Mouse (Mus musculus) forebrain, embryonic 14.5 days (tissue): ENCODE measurements around the gene Prkce. TPM values are rescaled to one million over a fixed set of nuclear protein-coding genes. Genes with fewer than 3 reads are reported as not detected.

Source experiments
- ATAC-seq: fragments of 200-750 bp; cut with Nextera tagmentation; 2 replicates; pipeline ENCODE4 v1.8.0; 2017; ENCODE audit warnings: mild to moderate bottlenecking, moderate library complexity
- DNase-seq: peaks from one replicate; pipeline ENCODE4 v3.0.0-alpha.2; 2015; ENCODE audit warnings: low spot score
- H3K27ac ChIP-seq: fragments of 300-500 bp; sonication (generic); 2 replicates; pipeline ENCODE4 v1.5.1; 2014; ENCODE audit warnings: low read depth, mild to moderate bottlenecking, control low read depth, low read length, moderate library complexity
- H3K27me3 ChIP-seq: fragments of 300-500 bp; sonication (generic); replicated peaks from 2 replicates; pipeline ENCODE4 v1.6.1; 2014; ENCODE audit warnings: low read length, control low read depth, mixed read lengths; ENCODE audit not compliant: control insufficient read depth, insufficient read depth
- H3K36me3 ChIP-seq: fragments of 300-500 bp; sonication (generic); 2 replicates; pipeline ENCODE4 v1.6.1; 2014; ENCODE audit warnings: low read length, control low read depth; ENCODE audit not compliant: control insufficient read depth, insufficient read depth
- H3K4me1 ChIP-seq: fragments of 300-500 bp; sonication (generic); 2 replicates; pipeline ENCODE4 v1.6.1; 2014; ENCODE audit warnings: antibody characterized with exemption, low read length, control low read depth; ENCODE audit not compliant: control insufficient read depth, insufficient read depth
- H3K4me2 ChIP-seq: fragments of 300-500 bp; sonication (generic); 2 replicates; pipeline ENCODE4 v1.6.1; 2014; ENCODE audit warnings: mild to moderate bottlenecking, control low read depth, low read length
- H3K4me3 ChIP-seq: fragments of 300-500 bp; sonication (generic); 2 replicates; pipeline ENCODE4 v1.5.1; 2014; ENCODE audit warnings: low read depth, low read length, control low read depth
- H3K9ac ChIP-seq: fragments of 300-500 bp; sonication (generic); 2 replicates; pipeline ENCODE4 v1.6.1; 2014; ENCODE audit warnings: mild to moderate bottlenecking, low read length, control low read depth, moderate library complexity
- H3K9me3 ChIP-seq: fragments of 300-500 bp; sonication (generic); replicated peaks from 2 replicates; pipeline ENCODE4 v1.6.1; 2016; ENCODE audit warnings: low read length, control low read depth, mixed read lengths; ENCODE audit not compliant: control insufficient read depth
- WGBS: fragments of 180-500 bp; shearing (Covaris S2); extraction: QIAGEN DNeasy Blood & Tissue Kit; methylation state at CpG from one replicate; pipeline ENCODE4 v1.1.7; 2014; 5-methylcytosine and 5-hydroxymethylcytosine counted together
- polyA plus RNA-seq: library from polyadenylated mRNA; unstranded; fragments of >200 nt; fragmentation: Nextera tagmentation; extraction: Ambion mirVana; gene quantifications from 2 replicates; pipeline ENCODE4 v1.2.1, GENCODE M21; 2014

Prkce gene
- polyA plus RNA-seq, 1 experiment from 2014 or later, result 16.9 TPM

- Histone ChIP-seq H3K9ac (no peak overlapping the region), H3K27me3 (no peaks in the 10 kb centered on the region), H3K4me3 (no peak overlapping the region), H3K36me3 (no peaks in the 10 kb centered on the region), H3K9me3 (no peaks in the 10 kb centered on the region), H3K4me2 (no peak overlapping the region), H3K27ac (no peak overlapping the region), H3K4me1 (peaks cover 4% of the 10 kb centered on the region; the same call in 1 of the 2 replicates)
- no peak for ATAC-seq
- no peak for DNase-seq
- 92% methylated on average over 17 of the region's 17 CpGs for WGBS
These were observed 40.7 kb downstream of the Prkce start for GRCm38 (mm10) chr17:86208057-86208820.

GRCm38 (mm10) chr17:86208821-86209186 lies 41.2 kb downstream of the Prkce start:
- Histone ChIP-seq H3K4me2 (no peak overlapping the region), H3K36me3 (no peaks in the 10 kb centered on the region), H3K9me3 (no peaks in the 10 kb centered on the region), H3K4me3 (no peak overlapping the region), H3K4me1 (peaks cover under 1% of the 10 kb centered on the region; the same call in 1 of the 2 replicates), H3K27me3 (no peaks in the 10 kb centered on the region), H3K9ac (no peak overlapping the region), H3K27ac (no peak overlapping the region)
- no peak for DNase-seq
- ATAC-seq, result no peak
- 88% methylated on average over 5 of the region's 5 CpGs for WGBS

- 86% methylated on average over 13 of the region's 13 CpGs for WGBS
- no peak for ATAC-seq
- no peaks in the 10 kb centered on the region for H3K9me3 ChIP-seq
- H3K4me3 ChIP-seq, result no peak overlapping the region
- H3K36me3 ChIP-seq, result no peaks in the 10 kb centered on the region
- no peaks in the 10 kb centered on the region for H3K4me1 ChIP-seq
- H3K9ac ChIP-seq, result no peak overlapping the region
- H3K27ac ChIP-seq, result no peak overlapping the region
- H3K4me2 ChIP-seq, result no peak overlapping the region
- H3K27me3 ChIP-seq, result no peaks in the 10 kb centered on the region
- no peak for DNase-seq
These were observed 42.2 kb downstream of the Prkce start for GRCm38 (mm10) chr17:86209680-86210251.

GRCm38 (mm10) chr17:86212204-86212603 lies 44.6 kb downstream of the Prkce start:
- Histone ChIP-seq H3K4me2 (no peak overlapping the region), H3K9me3 (no peaks in the 10 kb centered on the region), H3K4me3 (no peak overlapping the region), H3K27me3 (no peaks in the 10 kb centered on the region), H3K4me1 (no peaks in the 10 kb centered on the region), H3K36me3 (no peaks in the 10 kb centered on the region), H3K27ac (no peak overlapping the region), H3K9ac (no peak overlapping the region)
- WGBS, result 86% methylated on average over 3 of the region's 3 CpGs
- ATAC-seq, result no peak
- DNase-seq, result no peak

- Histone ChIP-seq H3K27ac (peak overlapping the region; percentile 36; the same call in 1 of the 2 replicates), H3K9me3 (no peaks in the 10 kb centered on the region), H3K4me1 (no peaks in the 10 kb centered on the region), H3K4me2 (no peak overlapping the region), H3K9ac (no peak overlapping the region), H3K36me3 (no peaks in the 10 kb centered on the region), H3K4me3 (no peak overlapping the region), H3K27me3 (no peaks in the 10 kb centered on the region)
- ATAC-seq (no peak), DNase-seq (no peak)
- 46% methylated on average over 9 of the region's 9 CpGs for whole genome bisulfite sequencing
These were observed 46.7 kb downstream of the Prkce start for GRCm38 (mm10) chr17:86214285-86214684.

- Histone ChIP-seq H3K36me3 (no peaks in the 10 kb centered on the region), H3K27ac (0 out of 2 replicates have a peak overlapping the region, but pooled peaks have one; percentile 36), H3K9me3 (no peaks in the 10 kb centered on the region), H3K4me3 (no peak overlapping the region), H3K4me1 (no peaks in the 10 kb centered on the region), H3K4me2 (no peak overlapping the region), H3K27me3 (no peaks in the 10 kb centered on the region), H3K9ac (no peak overlapping the region)
- 86% methylated on average over 14 of the region's 14 CpGs for WGBS
- ATAC-seq, result no peak
- no peak for DNase-seq
These were observed 47.2 kb downstream of the Prkce start for GRCm38 (mm10) chr17:86214741-86215140.

GRCm38 (mm10) chr17:86215771-86216170 lies 48.2 kb downstream of the Prkce start:
- Histone ChIP-seq H3K9ac (no peak overlapping the region), H3K27ac (no peak overlapping the region), H3K4me3 (no peak overlapping the region), H3K4me2 (no peak overlapping the region), H3K27me3 (no peaks in the 10 kb centered on the region), H3K36me3 (no peaks in the 10 kb centered on the region), H3K9me3 (no peaks in the 10 kb centered on the region), H3K4me1 (no peaks in the 10 kb centered on the region)
- WGBS, result 85% methylated on average over 7 of the region's 7 CpGs
- ATAC-seq (no peak), DNase-seq (no peak)

GRCm38 (mm10) chr17:86217468-86217867 lies 49.9 kb downstream of the Prkce start:
- no peak overlapping the region for H3K27ac ChIP-seq
- H3K9ac ChIP-seq, result no peak overlapping the region
- no peaks in the 10 kb centered on the region for H3K36me3 ChIP-seq
- H3K4me2 ChIP-seq, result no peak overlapping the region
- no peak for ATAC-seq
- H3K4me3 ChIP-seq, result no peak overlapping the region
- no peaks in the 10 kb centered on the region for H3K4me1 ChIP-seq
- H3K9me3 ChIP-seq, result no peaks in the 10 kb centered on the region
- no peaks in the 10 kb centered on the region for H3K27me3 ChIP-seq
- DNase-seq, result peak; percentile 24
- WGBS, result 57% methylated on average over 5 of the region's 5 CpGs

- no peak for DNase-seq
- H3K9me3 ChIP-seq, result no peaks in the 10 kb centered on the region
- no peak overlapping the region for H3K4me3 ChIP-seq
- no peak overlapping the region for H3K27ac ChIP-seq
- no peaks in the 10 kb centered on the region for H3K4me1 ChIP-seq
- no peaks in the 10 kb centered on the region for H3K36me3 ChIP-seq
- H3K27me3 ChIP-seq, result no peaks in the 10 kb centered on the region
- no peak for ATAC-seq
- H3K9ac ChIP-seq, result no peak overlapping the region
- WGBS, result 86% methylated on average over 11 of the region's 11 CpGs
- H3K4me2 ChIP-seq, result no peak overlapping the region
These were observed 51.0 kb downstream of the Prkce start for GRCm38 (mm10) chr17:86218553-86218952.
